Mouse (Mus musculus) neural tube, embryonic 14.5 days (tissue): ENCODE measurements around the gene Rgma. TPM values are rescaled to one million over a fixed set of nuclear protein-coding genes. Genes with fewer than 3 reads are reported as not detected.

Experiments
- ATAC-seq: fragments of 200-750 bp; cut with Nextera tagmentation; 2 replicates; pipeline ENCODE4 v1.8.0; 2017; ENCODE audit warnings: low read depth, mild to moderate bottlenecking, moderate TSS enrichment, moderate library complexity
- H3K27ac ChIP-seq: fragments of 300-500 bp; sonication (generic); 2 replicates; pipeline ENCODE4 v1.5.1; 2014; ENCODE audit warnings: low read depth, mild to moderate bottlenecking, control low read depth, low read length, moderate library complexity, mixed read lengths
- H3K27me3 ChIP-seq: fragments of 300-500 bp; sonication (generic); 2 replicates; pipeline ENCODE4 v1.6.1; 2014; ENCODE audit warnings: low read length; ENCODE audit not compliant: control insufficient read depth, insufficient read depth
- H3K36me3 ChIP-seq: fragments of 300-500 bp; sonication (generic); 2 replicates; pipeline ENCODE4 v1.6.1; 2014; ENCODE audit warnings: low read length, mixed read lengths; ENCODE audit not compliant: control insufficient read depth, insufficient read depth
- H3K4me1 ChIP-seq: fragments of 300-500 bp; sonication (generic); 2 replicates; pipeline ENCODE4 v1.6.1; 2014; ENCODE audit warnings: low read length; ENCODE audit not compliant: control insufficient read depth, insufficient read depth
- H3K4me2 ChIP-seq: fragments of 300-500 bp; sonication (generic); 2 replicates; pipeline ENCODE4 v1.6.1; 2014; ENCODE audit warnings: mild to moderate bottlenecking, low read depth, low read length, control low read depth
- H3K4me3 ChIP-seq: fragments of 300-500 bp; sonication (generic); 2 replicates; pipeline ENCODE4 v1.5.1; 2014; ENCODE audit warnings: low read depth, low read length, control low read depth, mixed read lengths
- H3K9ac ChIP-seq: fragments of 300-500 bp; sonication (generic); replicated peaks from 2 replicates; pipeline ENCODE4 v1.6.1; 2014; ENCODE audit warnings: low read depth, mild to moderate bottlenecking, control low read depth, low read length, mixed read lengths
- H3K9me3 ChIP-seq: fragments of 300-500 bp; sonication (generic); 2 replicates; pipeline ENCODE4 v1.6.1; 2016; ENCODE audit warnings: low read length; ENCODE audit not compliant: control insufficient read depth
- WGBS: fragments of 180-500 bp; shearing (Covaris S2); extraction: QIAGEN DNeasy Blood & Tissue Kit; methylation state at CpG from one replicate; pipeline ENCODE4 v1.1.7; 2014; 5-methylcytosine and 5-hydroxymethylcytosine counted together
- polyA plus RNA-seq: library from polyadenylated mRNA; unstranded; fragments of >200 nt; fragmentation: Nextera tagmentation; extraction: Ambion mirVana; gene quantifications from 2 replicates; pipeline ENCODE4 v1.2.1, GENCODE M21; 2014

Gene Rgma
- polyA plus RNA-seq, 1 experiment from 2014 or later = 58.4 TPM

- WGBS = 46% methylated on average over 5 of the region's 5 CpGs
- Histone ChIP-seq H3K36me3 (peaks cover 17% of the 10 kb centered on the region; the same call in 1 of the 2 replicates), H3K4me3 (no peak overlapping the region), H3K27ac (0 out of 2 replicates have a peak overlapping the region, but pooled peaks have one; percentile 5), H3K27me3 (no peaks in the 10 kb centered on the region), H3K9me3 (no peaks in the 10 kb centered on the region), H3K4me2 (no peak overlapping the region), H3K9ac (no peak overlapping the region), H3K4me1 (0 out of 2 replicates have a peak, but pooled peaks cover 9% of the 10 kb centered on the region)
- no peak for ATAC-seq
Observed at GRCm38 (mm10) chr7:73420827-73421226, 45.5 kb downstream of the Rgma start.

GRCm38 (mm10) chr7:73421278-73422015 lies 46.1 kb downstream of the Rgma start:
- Histone ChIP-seq H3K9ac (0 out of 2 replicates have a peak overlapping the region, but pooled peaks have one; percentile 7), H3K4me1 (0 out of 2 replicates have a peak, but pooled peaks cover 9% of the 10 kb centered on the region), H3K27me3 (no peaks in the 10 kb centered on the region), H3K4me3 (no peak overlapping the region), H3K4me2 (no peak overlapping the region), H3K27ac (peak overlapping the region; percentile 44), H3K36me3 (peaks cover 14% of the 10 kb centered on the region; the same call in 1 of the 2 replicates), H3K9me3 (no peaks in the 10 kb centered on the region)
- ATAC-seq = no peak; the same call in 1 of the 2 replicates
- WGBS = 48% methylated on average over 9 of the region's 9 CpGs

- Histone ChIP-seq H3K9ac (0 out of 2 replicates have a peak overlapping the region, but pooled peaks have one; percentile 7), H3K9me3 (no peaks in the 10 kb centered on the region), H3K4me1 (0 out of 2 replicates have a peak, but pooled peaks cover 9% of the 10 kb centered on the region), H3K27me3 (no peaks in the 10 kb centered on the region), H3K4me2 (no peak overlapping the region), H3K27ac (peak overlapping the region; percentile 44), H3K4me3 (no peak overlapping the region), H3K36me3 (peaks cover 14% of the 10 kb centered on the region; the same call in 1 of the 2 replicates)
- peak; percentile 46; the same call in 1 of the 2 replicates for ATAC-seq
- 25% methylated on average over 12 of the region's 12 CpGs for WGBS
Observed at GRCm38 (mm10) chr7:73422223-73423113, 47.2 kb downstream of the Rgma start.

- no peaks in the 10 kb centered on the region for H3K27me3 ChIP-seq
- H3K9ac ChIP-seq = no peak overlapping the region
- H3K4me1 ChIP-seq = 0 out of 2 replicates have a peak, but pooled peaks cover 6% of the 10 kb centered on the region
- H3K4me3 ChIP-seq = no peak overlapping the region
- H3K9me3 ChIP-seq = no peaks in the 10 kb centered on the region
- 0 out of 2 replicates have a peak overlapping the region, but pooled peaks have one; percentile 34 for H3K27ac ChIP-seq
- 72% methylated on average over 13 of the region's 13 CpGs for WGBS
- peaks cover 15% of the 10 kb centered on the region; the same call in 1 of the 2 replicates for H3K36me3 ChIP-seq
- H3K4me2 ChIP-seq = no peak overlapping the region
- no peak for ATAC-seq
Observed at GRCm38 (mm10) chr7:73423236-73423635, 47.9 kb downstream of the Rgma start.

- H3K4me3 ChIP-seq = no peak overlapping the region
- H3K9ac ChIP-seq = no peak overlapping the region
- peak overlapping the region; percentile 12; the same call in 1 of the 2 replicates for H3K27ac ChIP-seq
- peaks cover 19% of the 10 kb centered on the region for H3K36me3 ChIP-seq
- no peaks in the 10 kb centered on the region for H3K9me3 ChIP-seq
- H3K27me3 ChIP-seq = no peaks in the 10 kb centered on the region
- H3K4me1 ChIP-seq = no peaks in the 10 kb centered on the region
- no peak overlapping the region for H3K4me2 ChIP-seq
- no peak for ATAC-seq
- WGBS = 19% methylated on average over 3 of the region's 3 CpGs
Observed at GRCm38 (mm10) chr7:73424243-73424642, 48.9 kb downstream of the Rgma start.

GRCm38 (mm10) chr7:73424705-73425104 lies 49.4 kb downstream of the Rgma start:
- Histone ChIP-seq H3K27me3 (no peaks in the 10 kb centered on the region), H3K27ac (no peak overlapping the region), H3K4me2 (no peak overlapping the region), H3K36me3 (peaks cover 24% of the 10 kb centered on the region), H3K9me3 (no peaks in the 10 kb centered on the region), H3K4me3 (no peak overlapping the region), H3K9ac (no peak overlapping the region), H3K4me1 (no peaks in the 10 kb centered on the region)
- WGBS = 51% methylated on average over 3 of the region's 3 CpGs
- ATAC-seq = 0 out of 2 replicates have a peak, but pooled peaks have one; percentile 9

- Histone ChIP-seq H3K9ac (no peak overlapping the region), H3K9me3 (no peaks in the 10 kb centered on the region), H3K27me3 (no peaks in the 10 kb centered on the region), H3K4me2 (no peak overlapping the region), H3K4me3 (no peak overlapping the region), H3K36me3 (peaks cover 20% of the 10 kb centered on the region), H3K4me1 (no peaks in the 10 kb centered on the region), H3K27ac (no peak overlapping the region)
- WGBS = 92% methylated on average over 7 of the region's 7 CpGs
- no peak for ATAC-seq
Observed at GRCm38 (mm10) chr7:73425451-73425850, 50.1 kb downstream of the Rgma start.

GRCm38 (mm10) chr7:73426235-73426634 lies 50.9 kb downstream of the Rgma start:
- H3K4me3 ChIP-seq = no peak overlapping the region
- 70% methylated on average over 3 of the region's 3 CpGs for WGBS
- no peak overlapping the region for H3K9ac ChIP-seq
- H3K9me3 ChIP-seq = no peaks in the 10 kb centered on the region
- no peaks in the 10 kb centered on the region for H3K27me3 ChIP-seq
- no peaks in the 10 kb centered on the region for H3K4me1 ChIP-seq
- H3K36me3 ChIP-seq = peaks cover 20% of the 10 kb centered on the region
- no peak overlapping the region for H3K4me2 ChIP-seq
- no peak for ATAC-seq
- H3K27ac ChIP-seq = no peak overlapping the region
